Mouse (Mus musculus) forebrain, embryonic 15.5 days (tissue): ENCODE data around the gene Tns1. TPM values are rescaled to one million over a fixed set of nuclear protein-coding genes. Genes with fewer than 3 reads are reported as not detected.

ENCODE experiments used
- ATAC-seq: fragments of 200-750 bp; cut with Nextera tagmentation; replicated peaks from 2 replicates; pipeline ENCODE4 v1.8.0; 2017; ENCODE audit warnings: mild to moderate bottlenecking, moderate TSS enrichment, moderate library complexity
- H3K27ac ChIP-seq: fragments of 300-500 bp; sonication (generic); replicated peaks from 2 replicates; pipeline ENCODE4 v1.5.1; 2015; ENCODE audit warnings: mild to moderate bottlenecking, inconsistent platforms
- H3K27me3 ChIP-seq: fragments of 300-500 bp; sonication (generic); 2 replicates; pipeline ENCODE4 v1.6.1; 2015; ENCODE audit warnings: inconsistent platforms
- H3K36me3 ChIP-seq: fragments of 300-500 bp; sonication (generic); 2 replicates; pipeline ENCODE4 v1.6.1; 2015; ENCODE audit warnings: mild to moderate bottlenecking, inconsistent platforms
- H3K4me1 ChIP-seq: fragments of 300-500 bp; sonication (generic); 2 replicates; pipeline ENCODE4 v1.6.1; 2015; ENCODE audit warnings: inconsistent platforms
- H3K4me2 ChIP-seq: fragments of 300-500 bp; sonication (generic); replicated peaks from 2 replicates; pipeline ENCODE4 v1.6.1; 2015; ENCODE audit warnings: mild to moderate bottlenecking, inconsistent platforms
- H3K4me3 ChIP-seq: fragments of 300-500 bp; sonication (generic); 2 replicates; pipeline ENCODE4 v1.5.1; 2015; ENCODE audit warnings: mild to moderate bottlenecking, inconsistent platforms
- H3K9ac ChIP-seq: fragments of 300-500 bp; sonication (generic); replicated peaks from 2 replicates; pipeline ENCODE4 v1.6.1; 2015; ENCODE audit warnings: mild to moderate bottlenecking, inconsistent platforms
- H3K9me3 ChIP-seq: fragments of 300-500 bp; sonication (generic); 2 replicates; pipeline ENCODE4 v1.6.1; 2016; ENCODE audit warnings: inconsistent platforms
- WGBS: fragments of 180-500 bp; shearing (Covaris S2); methylation state at CpG from one replicate; pipeline ENCODE4 v1.1.7; 2015; ENCODE audit warnings: mixed read lengths; 5-methylcytosine and 5-hydroxymethylcytosine counted together
- polyA plus RNA-seq: library from polyadenylated mRNA; unstranded; fragments of >200 nt; fragmentation: Nextera tagmentation; extraction: Ambion mirVana; gene quantifications from 2 replicates; pipeline ENCODE4 v1.2.1, GENCODE M21; 2015

Tns1 gene
- polyA plus RNA-seq, 1 experiment from 2014 or later: 6.0 TPM

GRCm38 (mm10) chr1:74149106-74149885 is 25.0 kb upstream of the Tns1 start:
- no peak overlapping the region for H3K27ac ChIP-seq
- no peaks in the 10 kb centered on the region for H3K9me3 ChIP-seq
- H3K4me3 ChIP-seq: no peak overlapping the region
- H3K4me2 ChIP-seq: no peak overlapping the region
- ATAC-seq: no peak
- no peaks in the 10 kb centered on the region for H3K4me1 ChIP-seq
- 90% methylated on average over 6 of the region's 6 CpGs for WGBS
- H3K36me3 ChIP-seq: no peaks in the 10 kb centered on the region
- H3K9ac ChIP-seq: no peak overlapping the region
- H3K27me3 ChIP-seq: no peaks in the 10 kb centered on the region

GRCm38 (mm10) chr1:74141781-74142180 is 17.5 kb upstream of the Tns1 start:
- Histone ChIP-seq H3K4me2 (no peak overlapping the region), H3K9me3 (no peaks in the 10 kb centered on the region), H3K4me1 (no peaks in the 10 kb centered on the region), H3K27ac (no peak overlapping the region), H3K4me3 (no peak overlapping the region), H3K36me3 (no peaks in the 10 kb centered on the region), H3K9ac (no peak overlapping the region), H3K27me3 (no peaks in the 10 kb centered on the region)
- 73% methylated on average over 8 of the region's 8 CpGs for WGBS
- ATAC-seq: no peak

GRCm38 (mm10) chr1:74139415-74139814 is 15.2 kb upstream of the Tns1 start:
- no peak overlapping the region for H3K27ac ChIP-seq

GRCm38 (mm10) chr1:74135326-74135950 is 11.2 kb upstream of the Tns1 start:
- Histone ChIP-seq H3K4me2 (no peak overlapping the region), H3K27me3 (no peaks in the 10 kb centered on the region), H3K9ac (no peak overlapping the region), H3K36me3 (no peaks in the 10 kb centered on the region), H3K4me1 (no peaks in the 10 kb centered on the region), H3K27ac (no peak overlapping the region), H3K4me3 (no peak overlapping the region), H3K9me3 (no peaks in the 10 kb centered on the region)
- WGBS: 80% methylated on average over 6 of the region's 6 CpGs
- ATAC-seq: no peak

More at GRCm38 (mm10) chr1:74139415-74139814, 15.2 kb upstream of the Tns1 start:
- no peak overlapping the region for H3K4me2 ChIP-seq
- WGBS: 53% methylated on average over 3 of the region's 3 CpGs
- H3K9me3 ChIP-seq: no peaks in the 10 kb centered on the region
- ATAC-seq: no peak
- H3K4me3 ChIP-seq: no peak overlapping the region
- H3K27me3 ChIP-seq: no peaks in the 10 kb centered on the region
- no peaks in the 10 kb centered on the region for H3K4me1 ChIP-seq
- H3K36me3 ChIP-seq: no peaks in the 10 kb centered on the region
- no peak overlapping the region for H3K9ac ChIP-seq

- Histone ChIP-seq H3K27me3 (no peaks in the 10 kb centered on the region), H3K27ac (no peak overlapping the region), H3K9ac (no peak overlapping the region), H3K4me1 (no peaks in the 10 kb centered on the region), H3K36me3 (no peaks in the 10 kb centered on the region), H3K4me3 (no peak overlapping the region), H3K4me2 (no peak overlapping the region), H3K9me3 (no peaks in the 10 kb centered on the region)
- WGBS: 73% methylated on average over 6 of the region's 6 CpGs
- ATAC-seq: no peak
Observed at GRCm38 (mm10) chr1:74133954-74134353, 9.7 kb upstream of the Tns1 start.

GRCm38 (mm10) chr1:74132011-74132410 is 7.8 kb upstream of the Tns1 start:
- H3K4me2 ChIP-seq: no peak overlapping the region
- no peaks in the 10 kb centered on the region for H3K4me1 ChIP-seq
- H3K27ac ChIP-seq: no peak overlapping the region
- no peaks in the 10 kb centered on the region for H3K27me3 ChIP-seq
- H3K36me3 ChIP-seq: no peaks in the 10 kb centered on the region
- no peak overlapping the region for H3K4me3 ChIP-seq
- no peak for ATAC-seq
- no peaks in the 10 kb centered on the region for H3K9me3 ChIP-seq
- no peak overlapping the region for H3K9ac ChIP-seq
- 79% methylated on average over 3 of the region's 3 CpGs for WGBS

- Histone ChIP-seq H3K9me3 (no peaks in the 10 kb centered on the region), H3K4me2 (no peak overlapping the region), H3K27ac (no peak overlapping the region), H3K9ac (no peak overlapping the region), H3K27me3 (no peaks in the 10 kb centered on the region), H3K4me1 (no peaks in the 10 kb centered on the region), H3K4me3 (no peak overlapping the region), H3K36me3 (no peaks in the 10 kb centered on the region)
- 89% methylated on average over 8 of the region's 8 CpGs for WGBS
- ATAC-seq: no peak
Observed at GRCm38 (mm10) chr1:74130883-74131659, 6.8 kb upstream of the Tns1 start.

- WGBS: 0% methylated on average over 12 of the region's 12 CpGs
- Histone ChIP-seq H3K4me2 (peak within 1 kb of the TSS; percentile 94), H3K9ac (peak within 1 kb of the TSS; percentile 44), H3K4me1 (peaks cover 25% of the 10 kb centered on the region), H3K4me3 (peak within 1 kb of the TSS; percentile 51), H3K27me3 (peaks cover 5% of the 10 kb centered on the region; the same call in 1 of the 2 replicates), H3K36me3 (no peaks in the 10 kb centered on the region), H3K9me3 (no peaks in the 10 kb centered on the region), H3K27ac (no peak within 1 kb of the TSS)
- ATAC-seq: peak; percentile 53
Observed at GRCm38 (mm10) chr1:74124991-74125552, 823 bp upstream of the Tns1 start, which contains the start of gene Rufy4. Gene Rufy4, plus strand, starts transcription at chr1:74125541.

GRCm38 (mm10) chr1:74123215-74123614 is 1.0 kb downstream of the Tns1 start:
- 0 out of 2 replicates have a peak overlapping the region, but pooled peaks have one; percentile 2 for H3K4me3 ChIP-seq
- H3K36me3 ChIP-seq: no peaks in the 10 kb centered on the region
- peak overlapping the region; percentile 94; the same call in 1 of the 2 replicates for H3K4me2 ChIP-seq
- H3K27me3 ChIP-seq: peaks cover 5% of the 10 kb centered on the region; the same call in 1 of the 2 replicates
- peaks cover 31% of the 10 kb centered on the region for H3K4me1 ChIP-seq
- no peaks in the 10 kb centered on the region for H3K9me3 ChIP-seq
- H3K27ac ChIP-seq: no peak overlapping the region
- no peak overlapping the region for H3K9ac ChIP-seq
- WGBS: 69% methylated on average over 8 of the region's 8 CpGs
- no peak for ATAC-seq

- ATAC-seq: peak; percentile 42
- no peak overlapping the region for H3K4me2 ChIP-seq
Observed at GRCm38 (mm10) chr1:74121821-74122576, 2.2 kb downstream of the Tns1 start.

GRCm38 (mm10) chr1:74121138-74121537 is 3.1 kb downstream of the Tns1 start:
- Histone ChIP-seq H3K9me3 (no peaks in the 10 kb centered on the region), H3K4me1 (peaks cover 31% of the 10 kb centered on the region), H3K4me3 (no peak overlapping the region), H3K36me3 (no peaks in the 10 kb centered on the region), H3K27me3 (peaks cover 5% of the 10 kb centered on the region; the same call in 1 of the 2 replicates), H3K27ac (no peak overlapping the region), H3K4me2 (no peak overlapping the region), H3K9ac (no peak overlapping the region)
- no peak for ATAC-seq
- 77% methylated on average over 7 of the region's 7 CpGs for WGBS

More at GRCm38 (mm10) chr1:74121821-74122576, 2.2 kb downstream of the Tns1 start:
- no peaks in the 10 kb centered on the region for H3K9me3 ChIP-seq
- H3K9ac ChIP-seq: no peak overlapping the region
- H3K36me3 ChIP-seq: no peaks in the 10 kb centered on the region
- peaks cover 5% of the 10 kb centered on the region; the same call in 1 of the 2 replicates for H3K27me3 ChIP-seq
- H3K4me3 ChIP-seq: no peak overlapping the region
- peaks cover 31% of the 10 kb centered on the region for H3K4me1 ChIP-seq
- H3K27ac ChIP-seq: no peak overlapping the region
- 42% methylated on average over 9 of the region's 9 CpGs for WGBS
